In the genomic region with DNA sequence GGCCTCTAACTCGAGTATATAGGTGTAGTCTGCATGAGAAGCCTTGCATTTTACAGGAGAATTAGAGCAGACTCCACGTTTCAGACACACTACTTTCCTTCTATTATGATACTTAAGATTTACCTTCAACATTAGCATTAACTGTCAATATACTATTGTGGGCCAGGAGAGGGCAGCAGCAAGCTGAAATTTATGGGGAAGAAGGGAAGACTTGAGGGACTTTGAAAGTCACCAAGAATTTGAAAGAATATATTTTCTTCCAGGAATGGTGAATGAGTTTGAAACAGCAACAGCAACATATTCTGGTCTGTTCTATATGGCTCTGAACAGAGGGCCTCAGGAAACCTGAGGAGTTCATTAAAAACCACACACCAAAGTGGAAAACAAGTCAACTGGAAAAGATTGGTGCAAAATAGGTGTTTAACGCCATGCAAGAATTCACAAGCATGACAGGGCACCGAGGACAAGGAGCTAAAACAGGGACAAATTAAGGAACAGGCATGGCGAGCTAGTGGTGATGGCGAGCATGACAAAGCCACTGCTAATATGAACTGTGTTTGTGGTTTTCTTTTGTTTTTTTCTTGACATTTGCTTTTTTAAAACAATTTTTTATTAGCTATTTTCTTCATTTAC, we compare ENCODE assay signal across 10 mouse cellular contexts.
DNase-seq lines count a peak whose midpoint lies in the region; ATAC-seq and TF ChIP-seq lines count a peak whose summit lies in the region.
"Had no signal": no experiment of that assay in that cellular context is flagged by ENCODE, and none has a peak within 500 bp of the region (broad histone marks: within the 10 kb centered on the region; RNA-seq: fewer than 3 reads in every experiment).

No protein-coding gene starts in this region.

- no peaks in the 10 kb centered on the region for H3K36me3 ChIP-seq in heart, postnatal 0 days (replicated peaks; ENCODE audit: control insufficient read depth, insufficient read depth, low read length)
- no peaks in the 10 kb centered on the region for H3K36me3 ChIP-seq in heart, embryonic 11.5 days (ENCODE audit: control insufficient read depth, insufficient read depth, low read length)
- H3K36me3 ChIP-seq: heart, embryonic 15.5 days had no signal

- peak; percentile 43 for TF ChIP-seq CTCF in heart, postnatal 0 days (IDR thresholded peaks at IDR 0.05; ENCODE audit: low read depth)

- no peak for DNase-seq in heart, postnatal 0 days (ENCODE audit: low spot score)
- peak; percentile 52 for DNase-seq in A20 (ENCODE audit: low read depth, low spot score)
- DNase-seq in brain, adult 2 months (ENCODE audit: low read depth, low spot score): peak; percentile 71
- DNase-seq in kidney, postnatal 10 days: peak; percentile 46
- DNase-seq in retina, embryonic 14.5 days (ENCODE audit: low spot score): peak; percentile 52
- DNase-seq in ovary, postnatal 36 days (ENCODE audit: low spot score): no peak
- DNase-seq in thymus, postnatal 10 days (ENCODE audit: low spot score in 2 of 2): no peak

- H3K9ac ChIP-seq in heart, postnatal 0 days (replicated peaks; ENCODE audit: low read depth, low read length): no peak overlapping the region
- H3K9ac ChIP-seq in heart, embryonic 11.5 days (ENCODE audit: low read depth, low read length): no peak overlapping the region
- H3K9ac ChIP-seq: heart, embryonic 15.5 days had no signal

- H3K4me1 ChIP-seq in heart, postnatal 0 days (ENCODE audit: control insufficient read depth, insufficient read depth): no peaks in the 10 kb centered on the region
- H3K4me1 ChIP-seq in heart, embryonic 11.5 days (ENCODE audit: control insufficient read depth, insufficient read depth, low read length): no peaks in the 10 kb centered on the region
- H3K4me1 ChIP-seq: heart, embryonic 15.5 days had no signal

- no peak overlapping the region for H3K4me3 ChIP-seq in heart, postnatal 0 days (ENCODE audit: low read depth, low read length)
- H3K4me3 ChIP-seq in heart, embryonic 11.5 days (ENCODE audit: low read depth, low read length): no peak overlapping the region
- H3K4me3 ChIP-seq: heart, embryonic 15.5 days had no signal

- H3K27me3 ChIP-seq in heart, postnatal 0 days (ENCODE audit: control insufficient read depth, insufficient read depth, low read length): no peaks in the 10 kb centered on the region
- H3K27me3 ChIP-seq in heart, embryonic 11.5 days (ENCODE audit: control insufficient read depth, insufficient read depth, low read length): no peaks in the 10 kb centered on the region
- H3K27me3 ChIP-seq: heart, embryonic 15.5 days had no signal

- H3K9me3 ChIP-seq in heart, postnatal 0 days (replicated peaks; ENCODE audit: control insufficient read depth, low read length): no peaks in the 10 kb centered on the region
- no peaks in the 10 kb centered on the region for H3K9me3 ChIP-seq in heart, embryonic 11.5 days (replicated peaks; ENCODE audit: control insufficient read depth, low read length)
- H3K9me3 ChIP-seq: heart, embryonic 15.5 days had no signal

- ATAC-seq in heart, postnatal 0 days (ENCODE audit: insufficient read depth, low read depth): no peak
- ATAC-seq in heart, embryonic 11.5 days (replicated peaks; ENCODE audit: insufficient number of reproducible peaks, low FRiP score, low TSS enrichment): no peak

- H3K27ac ChIP-seq in heart, postnatal 0 days (ENCODE audit: low read depth): no peak overlapping the region
- no peak overlapping the region for H3K27ac ChIP-seq in heart, embryonic 11.5 days (ENCODE audit: low read depth, low read length)
- H3K27ac ChIP-seq: heart, embryonic 15.5 days; macrophage had no signal

- H3K4me2 ChIP-seq in heart, postnatal 0 days (ENCODE audit: low read depth, low read length): no peak overlapping the region
- no peak overlapping the region for H3K4me2 ChIP-seq in heart, embryonic 11.5 days
- H3K4me2 ChIP-seq: heart, embryonic 15.5 days had no signal

- TF ChIP-seq EP300 in heart, postnatal 0 days (IDR thresholded peaks at IDR 0.05; ENCODE audit: low read depth): no peak

- 41% methylated on average over 6 of the region's 6 CpGs for WGBS in heart, postnatal 0 days
- 49% methylated on average over 6 of the region's 6 CpGs for WGBS in heart, embryonic 11.5 days (ENCODE audit: insufficient replicate concordance)

Comparison
In these comparisons a context has a peak if more than half of its experiments do, and no peak if none do; other contexts are left out.
1. DNase-seq: peak in A20 (single experiment), brain, adult 2 months (single experiment), kidney, postnatal 10 days (single experiment) and retina, embryonic 14.5 days (single experiment); none in heart, postnatal 0 days (single experiment), ovary, postnatal 36 days (single experiment) and thymus, postnatal 10 days (0 of 2).